Mouse (Mus musculus) E14TG2a.4 (cell line): ENCODE measurements at regions not wholly inside any gene's neighbourhood (a gene's known extent, or its start where the extent isn't known, plus 50 kb on each side); places are given as distances from the start of the nearest gene placed in this dataset.

Experiments used
- CTCF ChIP-seq: conservative IDR thresholded peaks from 2 replicates; pipeline ENCODE4 v1.5.1; 2014; ENCODE audit warnings: low read length
- POU5F1 ChIP-seq: IDR thresholded peaks from 2 replicates; pipeline ENCODE4 v1.6.1; 2014; ENCODE audit warnings: low read length, borderline replicate concordance

DNA sequence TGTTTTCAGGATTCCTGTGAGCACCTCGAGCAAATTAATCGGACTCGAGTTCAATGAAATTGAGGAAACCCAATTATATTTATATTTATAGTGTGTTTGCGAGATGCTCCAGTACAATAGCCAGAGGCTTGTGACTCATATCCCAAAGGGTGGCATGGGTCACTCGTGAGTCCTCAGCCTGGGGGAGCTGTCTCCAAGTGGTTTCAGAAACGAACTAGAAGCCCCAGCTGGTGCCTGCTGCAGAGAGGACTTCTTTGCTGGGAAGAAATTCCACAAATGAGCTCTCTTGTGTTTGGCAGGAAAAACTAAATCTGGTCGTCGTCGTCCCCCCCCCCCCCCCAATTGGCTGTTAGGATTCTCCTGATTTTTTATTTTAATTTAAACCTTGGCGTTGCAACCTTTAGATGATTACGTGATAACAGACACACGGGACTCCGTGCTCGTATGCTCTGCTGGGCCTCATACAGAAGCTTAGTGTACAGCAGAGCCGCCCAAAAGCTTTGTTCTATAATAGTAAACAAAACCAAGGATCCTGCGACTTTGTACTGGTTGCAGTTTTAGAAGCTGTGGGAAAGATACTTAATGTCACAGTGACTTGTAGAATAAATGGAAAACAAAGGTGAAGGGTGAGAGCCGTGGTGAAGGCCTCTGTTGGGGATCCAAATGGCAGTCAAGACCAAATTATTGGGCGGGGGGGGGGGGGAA lies 220.8 kb upstream of the Amigo2 start:
- TF ChIP-seq CTCF (no peak), POU5F1 (no peak)
